Mouse (Mus musculus): ENCODE data around the gene Olfr492. TPM values are rescaled to one million over a fixed set of nuclear protein-coding genes. Genes with fewer than 3 reads are reported as not detected.

Olfr492 gene
- polyA plus RNA-seq (2015; fragmentation: Nextera tagmentation; extraction: Ambion mirVana), result not detected in 2 replicates

GRCm38 (mm10) chr7:108323574-108323973, at the start of gene Olfr492:
Gene Olfr492 (minus strand): TSS chr7:108323674.
- no peaks in the 10 kb centered on the region for H3K27me3 ChIP-seq (replicated peaks; ENCODE audit: control insufficient read depth, insufficient read depth, low read length)
- ATAC-seq, result no peak
- H3K9ac ChIP-seq (ENCODE audit: low read depth, low read length), result no peak within 1 kb of the TSS
- no peak within 1 kb of the TSS for H3K4me2 ChIP-seq (ENCODE audit: low read depth, low read length)
- H3K4me3 ChIP-seq (ENCODE audit: low read length), result no peak within 1 kb of the TSS
- H3K4me1 ChIP-seq (ENCODE audit: control insufficient read depth, insufficient read depth, low read length), result no peaks in the 10 kb centered on the region
- WGBS, result 78% methylated on average over 2 of the region's 2 CpGs
- no peak within 1 kb of the TSS for H3K27ac ChIP-seq (ENCODE audit: low read length)
- no peaks in the 10 kb centered on the region for H3K9me3 ChIP-seq (ENCODE audit: control insufficient read depth, low read length)
- H3K36me3 ChIP-seq (ENCODE audit: control insufficient read depth, insufficient read depth, low read length), result no peaks in the 10 kb centered on the region

- H3K4me3 ChIP-seq (ENCODE audit: low read length), result no peak within 1 kb of the TSS
- no peak within 1 kb of the TSS for H3K9ac ChIP-seq (ENCODE audit: low read depth, low read length)
- H3K9me3 ChIP-seq (ENCODE audit: control insufficient read depth, low read length), result no peaks in the 10 kb centered on the region
- H3K4me1 ChIP-seq (ENCODE audit: control insufficient read depth, insufficient read depth, low read length), result no peaks in the 10 kb centered on the region
- no peaks in the 10 kb centered on the region for H3K27me3 ChIP-seq (replicated peaks; ENCODE audit: control insufficient read depth, insufficient read depth, low read length)
- no peak for ATAC-seq
- H3K36me3 ChIP-seq (ENCODE audit: control insufficient read depth, insufficient read depth, low read length), result no peaks in the 10 kb centered on the region
- no peak within 1 kb of the TSS for H3K27ac ChIP-seq (ENCODE audit: low read length)
- H3K4me2 ChIP-seq (ENCODE audit: low read depth, low read length), result no peak within 1 kb of the TSS
- 78% methylated on average over 3 of the region's 3 CpGs for WGBS
Observed at GRCm38 (mm10) chr7:108365035-108365434, 41.6 kb upstream of the Olfr492 start, which contains the start of gene Olfr494. Gene Olfr494 (plus strand): TSS chr7:108365335.

GRCm38 (mm10) chr7:108346879-108347278, 23.4 kb upstream of the Olfr492 start, which contains the start of gene Olfr493:
Gene Olfr493 (minus strand): TSS chr7:108346979.
- no peaks in the 10 kb centered on the region for H3K4me1 ChIP-seq (ENCODE audit: control insufficient read depth, insufficient read depth, low read length)
- H3K36me3 ChIP-seq (ENCODE audit: control insufficient read depth, insufficient read depth, low read length), result no peaks in the 10 kb centered on the region
- H3K27me3 ChIP-seq (replicated peaks; ENCODE audit: control insufficient read depth, insufficient read depth, low read length), result no peaks in the 10 kb centered on the region
- no peak within 1 kb of the TSS for H3K27ac ChIP-seq (ENCODE audit: low read length)
- 66% methylated on average over 1 of the region's 1 CpGs for WGBS
- no peak within 1 kb of the TSS for H3K4me3 ChIP-seq (ENCODE audit: low read length)
- no peak for ATAC-seq
- H3K4me2 ChIP-seq (ENCODE audit: low read depth, low read length), result no peak within 1 kb of the TSS
- no peaks in the 10 kb centered on the region for H3K9me3 ChIP-seq (ENCODE audit: control insufficient read depth, low read length)
- no peak within 1 kb of the TSS for H3K9ac ChIP-seq (ENCODE audit: low read depth, low read length)

- H3K4me3 ChIP-seq (ENCODE audit: low read length), result no peak within 1 kb of the TSS
- H3K4me1 ChIP-seq (ENCODE audit: control insufficient read depth, insufficient read depth, low read length), result no peaks in the 10 kb centered on the region
- H3K4me2 ChIP-seq (ENCODE audit: low read depth, low read length), result no peak within 1 kb of the TSS
- no peak within 1 kb of the TSS for H3K27ac ChIP-seq (ENCODE audit: low read length)
- H3K9me3 ChIP-seq (ENCODE audit: control insufficient read depth, low read length), result no peaks in the 10 kb centered on the region
- no peak within 1 kb of the TSS for H3K9ac ChIP-seq (ENCODE audit: low read depth, low read length)
- no peak for ATAC-seq
- 57% methylated on average over 1 of the region's 1 CpGs for WGBS
- no peaks in the 10 kb centered on the region for H3K36me3 ChIP-seq (ENCODE audit: control insufficient read depth, insufficient read depth, low read length)
- no peaks in the 10 kb centered on the region for H3K27me3 ChIP-seq (replicated peaks; ENCODE audit: control insufficient read depth, insufficient read depth, low read length)
Observed at GRCm38 (mm10) chr7:108313151-108313550, 10.3 kb downstream of the Olfr492 start, which contains the start of gene Olfr491. Gene Olfr491 (plus strand): TSS chr7:108313451.

- H3K36me3 ChIP-seq (ENCODE audit: control insufficient read depth, insufficient read depth, low read length), result no peaks in the 10 kb centered on the region
- H3K9ac ChIP-seq (ENCODE audit: low read depth, low read length), result no peak within 1 kb of the TSS
- no peaks in the 10 kb centered on the region for H3K27me3 ChIP-seq (replicated peaks; ENCODE audit: control insufficient read depth, insufficient read depth, low read length)
- H3K27ac ChIP-seq (ENCODE audit: low read length), result no peak within 1 kb of the TSS
- H3K4me1 ChIP-seq (ENCODE audit: control insufficient read depth, insufficient read depth, low read length), result no peaks in the 10 kb centered on the region
- H3K4me3 ChIP-seq (ENCODE audit: low read length), result no peak within 1 kb of the TSS
- no peaks in the 10 kb centered on the region for H3K9me3 ChIP-seq (ENCODE audit: control insufficient read depth, low read length)
- H3K4me2 ChIP-seq (ENCODE audit: low read depth, low read length), result no peak within 1 kb of the TSS
- ATAC-seq, result no peak
Observed at GRCm38 (mm10) chr7:108288834-108289233, 34.6 kb downstream of the Olfr492 start, which contains the start of gene Olfr490. Gene Olfr490 (minus strand): TSS chr7:108288934.

Other genes with a start within 250 kb of the Olfr492 start
- not detected in 2 replicates for gene Olfr481, start 243.8 kb downstream of the Olfr492 start, polyA plus RNA-seq (2015; fragmentation: Nextera tagmentation; extraction: Ambion mirVana)
- 0.06 TPM in 1 of 2 replicates, not detected in the other for gene Olfr482, start 226.1 kb downstream of the Olfr492 start, polyA plus RNA-seq (2015; fragmentation: Nextera tagmentation; extraction: Ambion mirVana)
- not detected in 2 replicates for gene Olfr483, start 222.8 kb downstream of the Olfr492 start, polyA plus RNA-seq (2015; fragmentation: Nextera tagmentation; extraction: Ambion mirVana)
- gene Olfr484, start 196.2 kb downstream of the Olfr492 start, polyA plus RNA-seq (2015; fragmentation: Nextera tagmentation; extraction: Ambion mirVana), result not detected in 2 replicates
- gene Olfr485, start 163.8 kb downstream of the Olfr492 start, polyA plus RNA-seq (2015; fragmentation: Nextera tagmentation; extraction: Ambion mirVana), result not detected in 2 replicates
- not detected in 2 replicates for gene Olfr486, start 150.9 kb downstream of the Olfr492 start, polyA plus RNA-seq (2015; fragmentation: Nextera tagmentation; extraction: Ambion mirVana)
- gene Olfr487, start 109.0 kb downstream of the Olfr492 start, polyA plus RNA-seq (2015; fragmentation: Nextera tagmentation; extraction: Ambion mirVana), result not detected in 2 replicates
- gene Olfr488, start 65.3 kb downstream of the Olfr492 start, polyA plus RNA-seq (2015; fragmentation: Nextera tagmentation; extraction: Ambion mirVana), result not detected in 2 replicates
- gene Olfr490, start 34.7 kb downstream of the Olfr492 start, polyA plus RNA-seq (2015; fragmentation: Nextera tagmentation; extraction: Ambion mirVana), result not detected in 2 replicates
- gene Olfr491, start 10.2 kb downstream of the Olfr492 start, polyA plus RNA-seq (2015; fragmentation: Nextera tagmentation; extraction: Ambion mirVana), result not detected in 2 replicates
- not detected in 2 replicates for gene Olfr493, start 23.3 kb upstream of the Olfr492 start, polyA plus RNA-seq (2015; fragmentation: Nextera tagmentation; extraction: Ambion mirVana)
- not detected in 2 replicates for gene Olfr494, start 41.7 kb upstream of the Olfr492 start, polyA plus RNA-seq (2015; fragmentation: Nextera tagmentation; extraction: Ambion mirVana)
- gene Olfr495, start 69.5 kb upstream of the Olfr492 start, polyA plus RNA-seq (2015; fragmentation: Nextera tagmentation; extraction: Ambion mirVana), result not detected in 2 replicates
- gene Olfr497, start 96.7 kb upstream of the Olfr492 start, polyA plus RNA-seq (2015; fragmentation: Nextera tagmentation; extraction: Ambion mirVana), result not detected in 2 replicates
- not detected in 2 replicates for gene Olfr498, start 141.7 kb upstream of the Olfr492 start, polyA plus RNA-seq (2015; fragmentation: Nextera tagmentation; extraction: Ambion mirVana)
- not detected in 2 replicates for gene Olfr502, start 201.4 kb upstream of the Olfr492 start, polyA plus RNA-seq (2015; fragmentation: Nextera tagmentation; extraction: Ambion mirVana)
- not detected in 2 replicates for gene Olfr503, start 220.9 kb upstream of the Olfr492 start, polyA plus RNA-seq (2015; fragmentation: Nextera tagmentation; extraction: Ambion mirVana)
- gene Olfr504, start 242.1 kb upstream of the Olfr492 start, polyA plus RNA-seq (2015; fragmentation: Nextera tagmentation; extraction: Ambion mirVana), result not detected in 2 replicates

All from intestine, embryonic 16.5 days (tissue).